Mouse (Mus musculus): ENCODE measurements around the gene Gucy2d. TPM values are rescaled to one million over a fixed set of nuclear protein-coding genes. Genes with fewer than 3 reads are reported as not detected.
A peak's percentile ranks its signal among the peaks of the same experiment; 100 is the strongest.

The Gucy2d gene
- polyA plus RNA-seq, 1 experiment from 2014 or later, result not detected

DNA sequence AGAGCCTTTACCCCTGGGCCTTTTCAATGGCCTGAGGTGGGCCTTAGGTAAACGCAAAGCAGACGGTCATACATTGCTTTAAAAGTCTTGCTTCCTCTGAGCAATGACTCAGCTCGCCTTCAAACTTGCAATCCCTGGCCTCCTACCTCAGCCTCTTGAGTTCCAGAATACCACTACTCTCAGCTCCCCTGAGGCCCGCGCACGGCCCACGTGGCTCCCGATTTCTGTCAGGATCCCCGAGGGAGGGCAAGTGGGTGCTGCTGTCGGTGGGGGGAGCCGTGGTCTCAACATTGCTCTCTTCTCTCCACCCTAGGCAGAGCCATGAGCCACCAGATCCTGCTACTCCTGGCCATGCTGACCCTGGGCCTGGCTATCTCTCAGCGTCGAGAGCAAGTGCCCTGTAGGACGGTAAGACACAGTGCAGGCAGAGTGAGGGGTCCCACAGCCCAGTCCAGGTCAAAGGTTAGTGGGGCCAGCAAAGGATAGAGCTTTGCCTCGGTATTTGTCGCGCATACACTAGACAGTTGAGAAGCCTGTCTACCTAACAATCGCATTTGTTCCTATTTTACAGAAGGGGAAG is 53.8 kb downstream of the Gucy2d start:
- Histone ChIP-seq H3K9ac (replicated peaks; ENCODE audit: low read length) (no peak overlapping the region), H3K4me3 (ENCODE audit: low read length) (no peak overlapping the region), H3K9me3 (ENCODE audit: low read length) (no peaks in the 10 kb centered on the region), H3K27me3 (ENCODE audit: insufficient read depth, low read length) (no peaks in the 10 kb centered on the region), H3K36me3 (ENCODE audit: insufficient read depth, low read length) (no peaks in the 10 kb centered on the region), H3K4me2 (replicated peaks; ENCODE audit: low read depth, low read length) (no peak overlapping the region), H3K4me1 (ENCODE audit: insufficient read depth, low read length) (peaks cover 25% of the 10 kb centered on the region), H3K27ac (ENCODE audit: low read length) (no peak overlapping the region)
- ATAC-seq (ENCODE audit: low FRiP score, low TSS enrichment), result no peak
- WGBS, result 64% methylated on average over 18 of the region's 18 CpGs

DNA sequence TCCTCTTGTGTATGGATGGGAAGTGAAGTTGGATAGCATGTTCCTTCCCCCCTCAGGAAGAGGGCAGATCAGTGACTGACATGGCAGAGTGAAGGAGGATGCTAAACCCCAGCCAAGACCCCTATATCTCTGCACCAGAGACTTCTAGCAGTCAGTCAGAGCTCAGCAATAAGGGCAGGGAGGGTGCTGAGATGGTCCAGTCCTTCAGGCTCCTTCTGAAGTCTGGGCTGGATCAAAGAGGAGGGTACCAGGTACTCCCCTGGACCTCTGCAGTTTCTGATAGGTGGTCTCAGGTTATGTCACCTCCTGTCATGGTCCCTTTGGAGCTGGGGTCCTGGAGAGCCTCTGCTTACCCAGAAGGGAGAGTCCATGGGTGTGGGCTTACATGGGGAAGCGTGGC is 55.4 kb downstream of the Gucy2d start:
- peaks cover 20% of the 10 kb centered on the region for H3K4me1 ChIP-seq (ENCODE audit: insufficient read depth, low read length)
- 0 out of 2 replicates have a peak, but pooled peaks cover under 1% of the 10 kb centered on the region for H3K36me3 ChIP-seq (ENCODE audit: insufficient read depth, low read length)
- no peaks in the 10 kb centered on the region for H3K9me3 ChIP-seq (ENCODE audit: low read length)
- 78% methylated on average over 1 of the region's 1 CpGs for WGBS
- no peak overlapping the region for H3K9ac ChIP-seq (replicated peaks; ENCODE audit: low read length)
- H3K4me3 ChIP-seq (ENCODE audit: low read length), result no peak overlapping the region
- H3K4me2 ChIP-seq (replicated peaks; ENCODE audit: low read depth, low read length), result no peak overlapping the region
- ATAC-seq (ENCODE audit: low FRiP score, low TSS enrichment), result no peak
- H3K27ac ChIP-seq (ENCODE audit: low read length), result no peak overlapping the region
- H3K27me3 ChIP-seq (ENCODE audit: insufficient read depth, low read length), result no peaks in the 10 kb centered on the region

DNA sequence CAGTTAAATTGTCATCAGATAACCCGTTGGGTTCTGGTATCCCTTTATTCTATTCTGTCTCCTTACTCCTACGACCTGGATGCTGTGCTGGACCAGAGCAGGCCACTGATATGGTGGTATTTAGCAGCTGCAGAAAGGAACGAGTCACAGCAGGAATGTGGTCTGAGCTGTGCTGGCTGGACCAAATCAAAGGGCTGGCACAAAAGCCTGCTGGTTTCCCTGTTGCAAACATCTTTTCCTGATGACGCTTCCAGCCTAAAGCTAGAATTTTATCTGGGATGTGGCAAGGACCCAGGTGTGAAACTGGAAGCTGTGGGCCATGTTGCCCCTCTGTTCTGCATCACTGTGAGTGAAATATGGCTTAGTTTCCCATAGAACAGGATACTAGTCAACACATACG is 57.2 kb downstream of the Gucy2d start:
- 73% methylated on average over 5 of the region's 5 CpGs for WGBS
- H3K36me3 ChIP-seq (ENCODE audit: insufficient read depth, low read length), result 0 out of 2 replicates have a peak, but pooled peaks cover 9% of the 10 kb centered on the region
- H3K27ac ChIP-seq (ENCODE audit: low read length), result no peak overlapping the region

DNA sequence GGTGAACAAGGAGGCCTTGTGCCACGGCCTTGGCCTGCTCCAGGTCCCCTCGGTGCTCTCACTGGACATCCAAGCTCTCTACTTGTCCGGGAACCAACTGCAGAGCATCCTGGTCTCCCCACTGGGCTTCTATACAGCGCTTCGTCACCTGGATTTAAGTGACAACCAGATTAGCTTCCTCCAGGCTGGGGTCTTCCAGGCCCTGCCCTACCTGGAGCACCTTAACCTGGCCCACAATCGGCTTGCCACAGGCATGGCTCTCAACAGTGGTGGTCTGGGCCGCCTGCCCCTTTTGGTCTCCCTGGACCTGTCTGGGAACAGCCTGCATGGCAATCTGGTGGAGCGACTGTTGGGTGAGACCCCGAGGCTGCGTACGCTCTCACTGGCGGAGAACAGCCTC is 57.9 kb downstream of the Gucy2d start:
- no peak overlapping the region for H3K27ac ChIP-seq (ENCODE audit: low read length)
- no peaks in the 10 kb centered on the region for H3K27me3 ChIP-seq (ENCODE audit: insufficient read depth, low read length)
- peaks cover 33% of the 10 kb centered on the region for H3K4me1 ChIP-seq (ENCODE audit: insufficient read depth, low read length)
- 0 out of 2 replicates have a peak, but pooled peaks cover 9% of the 10 kb centered on the region for H3K36me3 ChIP-seq (ENCODE audit: insufficient read depth, low read length)
- H3K4me3 ChIP-seq (ENCODE audit: low read length), result no peak overlapping the region
- no peak for ATAC-seq (ENCODE audit: low FRiP score, low TSS enrichment)
- no peaks in the 10 kb centered on the region for H3K9me3 ChIP-seq (ENCODE audit: low read length)
- H3K9ac ChIP-seq (replicated peaks; ENCODE audit: low read length), result no peak overlapping the region
- 93% methylated on average over 12 of the region's 12 CpGs for WGBS
- no peak overlapping the region for H3K4me2 ChIP-seq (replicated peaks; ENCODE audit: low read depth, low read length)

More for the DNA sequence above, 57.2 kb downstream of the Gucy2d start:
- Histone ChIP-seq H3K4me2 (replicated peaks; ENCODE audit: low read depth, low read length) (no peak overlapping the region), H3K9me3 (ENCODE audit: low read length) (no peaks in the 10 kb centered on the region), H3K4me1 (ENCODE audit: insufficient read depth, low read length) (peaks cover 29% of the 10 kb centered on the region), H3K4me3 (ENCODE audit: low read length) (no peak overlapping the region), H3K9ac (replicated peaks; ENCODE audit: low read length) (no peak overlapping the region), H3K27me3 (ENCODE audit: insufficient read depth, low read length) (no peaks in the 10 kb centered on the region)
- no peak for ATAC-seq (ENCODE audit: low FRiP score, low TSS enrichment)

DNA sequence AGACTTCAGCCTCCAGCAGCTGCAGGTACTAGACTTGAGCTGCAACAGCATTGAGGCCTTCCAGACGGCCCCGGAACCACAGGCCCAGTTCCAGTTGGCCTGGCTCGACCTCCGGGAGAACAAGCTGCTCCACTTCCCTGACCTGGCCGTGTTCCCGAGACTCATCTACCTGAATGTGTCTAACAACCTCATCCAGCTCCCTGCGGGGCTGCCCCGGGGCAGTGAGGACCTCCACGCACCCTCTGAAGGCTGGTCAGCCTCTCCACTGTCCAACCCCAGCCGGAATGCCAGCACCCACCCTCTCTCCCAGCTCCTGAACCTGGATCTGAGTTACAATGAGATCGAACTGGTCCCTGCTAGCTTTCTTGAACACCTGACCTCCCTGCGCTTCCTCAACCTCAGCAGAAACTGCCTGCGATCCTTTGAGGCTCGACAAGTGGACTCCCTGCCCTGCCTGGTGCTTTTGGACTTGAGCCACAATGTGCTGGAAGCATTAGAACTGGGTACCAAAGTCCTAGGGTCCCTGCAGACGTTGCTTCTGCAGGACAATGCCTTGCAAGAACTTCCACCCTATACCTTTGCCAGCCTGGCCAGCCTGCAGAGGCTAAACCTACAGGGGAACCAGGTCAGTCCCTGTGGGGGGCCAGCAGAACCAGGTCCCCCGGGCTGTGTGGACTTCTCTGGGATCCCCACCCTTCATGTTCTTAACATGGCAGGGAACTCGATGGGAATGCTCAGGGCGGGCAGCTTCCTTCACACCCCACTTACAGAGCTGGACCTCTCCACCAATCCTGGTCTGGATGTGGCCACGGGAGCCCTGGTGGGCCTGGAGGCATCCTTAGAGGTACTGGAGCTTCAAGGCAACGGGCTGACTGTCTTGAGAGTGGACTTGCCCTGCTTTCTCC is 58.7 kb downstream of the Gucy2d start:
- Histone ChIP-seq H3K36me3 (ENCODE audit: insufficient read depth, low read length) (0 out of 2 replicates have a peak, but pooled peaks cover 9% of the 10 kb centered on the region), H3K4me2 (replicated peaks; ENCODE audit: low read depth, low read length) (no peak overlapping the region), H3K27me3 (ENCODE audit: insufficient read depth, low read length) (no peaks in the 10 kb centered on the region), H3K27ac (ENCODE audit: low read length) (no peak overlapping the region), H3K4me1 (ENCODE audit: insufficient read depth, low read length) (peaks cover 32% of the 10 kb centered on the region), H3K4me3 (ENCODE audit: low read length) (no peak overlapping the region), H3K9ac (replicated peaks; ENCODE audit: low read length) (no peak overlapping the region), H3K9me3 (ENCODE audit: low read length) (no peaks in the 10 kb centered on the region)
- WGBS, result 84% methylated on average over 20 of the region's 20 CpGs
- ATAC-seq (ENCODE audit: low FRiP score, low TSS enrichment), result no peak

DNA sequence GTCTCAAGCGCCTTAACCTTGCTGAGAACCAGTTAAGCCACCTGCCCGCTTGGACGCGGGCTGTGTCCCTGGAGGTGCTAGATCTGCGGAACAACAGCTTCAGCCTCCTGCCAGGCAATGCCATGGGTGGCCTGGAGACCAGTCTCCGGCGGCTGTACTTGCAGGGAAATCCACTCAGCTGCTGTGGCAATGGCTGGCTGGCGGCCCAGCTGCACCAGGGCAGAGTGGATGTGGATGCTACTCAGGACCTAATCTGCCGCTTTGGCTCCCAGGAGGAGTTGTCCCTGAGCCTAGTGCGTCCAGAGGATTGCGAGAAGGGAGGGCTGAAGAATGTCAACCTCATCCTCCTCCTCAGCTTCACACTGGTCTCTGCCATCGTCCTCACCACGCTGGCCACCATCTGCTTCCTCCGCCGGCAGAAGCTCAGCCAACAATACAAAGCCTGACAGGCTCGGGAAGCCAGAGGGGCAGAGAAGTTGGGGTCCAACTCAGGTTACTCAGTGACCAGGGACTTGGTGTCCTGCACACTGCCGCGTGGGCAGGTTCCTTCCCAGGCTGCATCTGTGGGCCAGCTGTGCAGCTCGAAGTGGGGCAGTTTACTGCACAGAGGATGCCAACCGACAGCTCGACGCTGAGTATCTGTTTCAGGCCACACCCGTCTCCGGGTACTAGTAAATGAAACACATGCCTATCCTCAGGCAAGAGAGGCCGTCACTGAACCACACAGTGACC is 59.5 kb downstream of the Gucy2d start:
- H3K27me3 ChIP-seq (ENCODE audit: insufficient read depth, low read length), result no peaks in the 10 kb centered on the region
- no peak overlapping the region for H3K27ac ChIP-seq (ENCODE audit: low read length)
- no peak overlapping the region for H3K9ac ChIP-seq (replicated peaks; ENCODE audit: low read length)
- peaks cover 31% of the 10 kb centered on the region for H3K4me1 ChIP-seq (ENCODE audit: insufficient read depth, low read length)
- WGBS, result 69% methylated on average over 25 of the region's 25 CpGs
- ATAC-seq (ENCODE audit: low FRiP score, low TSS enrichment), result no peak
- H3K4me3 ChIP-seq (ENCODE audit: low read length), result no peak overlapping the region
- H3K4me2 ChIP-seq (replicated peaks; ENCODE audit: low read depth, low read length), result no peak overlapping the region
- H3K36me3 ChIP-seq (ENCODE audit: insufficient read depth, low read length), result 0 out of 2 replicates have a peak, but pooled peaks cover 9% of the 10 kb centered on the region
- H3K9me3 ChIP-seq (ENCODE audit: low read length), result no peaks in the 10 kb centered on the region

DNA sequence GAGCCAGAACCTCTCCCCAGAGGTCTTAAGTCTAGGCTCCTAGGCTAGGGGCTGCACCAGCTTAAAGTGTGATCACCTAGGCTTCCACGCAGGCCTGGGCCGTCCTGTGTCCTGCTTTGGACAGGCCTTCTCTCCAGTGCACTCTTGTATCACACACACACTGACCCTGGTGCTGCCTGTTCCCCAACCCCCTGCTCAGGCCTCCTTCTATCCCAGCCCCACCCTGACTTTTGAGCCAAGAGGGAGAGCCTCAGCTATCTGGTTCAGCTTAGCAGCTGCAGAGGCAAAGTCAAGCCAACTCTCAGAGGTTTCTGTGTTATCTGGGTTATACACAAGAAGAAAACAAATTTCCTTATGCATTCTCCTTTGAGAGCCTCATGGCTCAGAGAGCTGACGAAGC is 60.3 kb downstream of the Gucy2d start:
- H3K4me3 ChIP-seq (ENCODE audit: low read length), result no peak overlapping the region
- no peak for ATAC-seq (ENCODE audit: low FRiP score, low TSS enrichment)
- no peaks in the 10 kb centered on the region for H3K9me3 ChIP-seq (ENCODE audit: low read length)
- no peak overlapping the region for H3K4me2 ChIP-seq (replicated peaks; ENCODE audit: low read depth, low read length)
- 80% methylated on average over 3 of the region's 3 CpGs for WGBS
- H3K36me3 ChIP-seq (ENCODE audit: insufficient read depth, low read length), result 0 out of 2 replicates have a peak, but pooled peaks cover 9% of the 10 kb centered on the region
- peaks cover 35% of the 10 kb centered on the region for H3K4me1 ChIP-seq (ENCODE audit: insufficient read depth, low read length)
- no peaks in the 10 kb centered on the region for H3K27me3 ChIP-seq (ENCODE audit: insufficient read depth, low read length)
- H3K27ac ChIP-seq (ENCODE audit: low read length), result no peak overlapping the region
- no peak overlapping the region for H3K9ac ChIP-seq (replicated peaks; ENCODE audit: low read length)

DNA sequence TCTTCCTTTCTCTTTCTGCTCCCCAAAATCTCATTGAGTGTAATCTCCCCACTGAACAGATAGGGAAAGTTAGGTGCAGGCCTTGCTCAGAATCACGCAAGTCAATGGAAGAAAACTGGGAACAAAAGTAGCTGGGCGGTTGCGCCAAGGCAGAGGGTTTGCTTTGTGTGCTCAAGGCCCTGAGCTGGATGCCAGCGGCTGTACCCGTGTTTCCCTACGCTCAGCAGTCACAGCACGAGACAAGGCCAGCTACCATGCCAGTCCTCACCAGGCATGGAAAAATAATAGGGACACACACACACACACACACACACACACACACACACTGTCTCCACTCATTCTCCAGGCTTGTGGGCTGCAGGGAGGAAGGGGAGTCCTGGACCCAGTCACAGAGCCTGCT is 60.9 kb downstream of the Gucy2d start:
- Histone ChIP-seq H3K4me1 (ENCODE audit: insufficient read depth, low read length) (peaks cover 40% of the 10 kb centered on the region), H3K36me3 (ENCODE audit: insufficient read depth, low read length) (0 out of 2 replicates have a peak, but pooled peaks cover 9% of the 10 kb centered on the region), H3K27me3 (ENCODE audit: insufficient read depth, low read length) (no peaks in the 10 kb centered on the region), H3K9ac (replicated peaks; ENCODE audit: low read length) (no peak overlapping the region), H3K9me3 (ENCODE audit: low read length) (no peaks in the 10 kb centered on the region), H3K27ac (ENCODE audit: low read length) (no peak overlapping the region), H3K4me3 (ENCODE audit: low read length) (no peak overlapping the region), H3K4me2 (replicated peaks; ENCODE audit: low read depth, low read length) (no peak overlapping the region)
- WGBS, result 92% methylated on average over 7 of the region's 7 CpGs
- ATAC-seq (ENCODE audit: low FRiP score, low TSS enrichment), result no peak

DNA sequence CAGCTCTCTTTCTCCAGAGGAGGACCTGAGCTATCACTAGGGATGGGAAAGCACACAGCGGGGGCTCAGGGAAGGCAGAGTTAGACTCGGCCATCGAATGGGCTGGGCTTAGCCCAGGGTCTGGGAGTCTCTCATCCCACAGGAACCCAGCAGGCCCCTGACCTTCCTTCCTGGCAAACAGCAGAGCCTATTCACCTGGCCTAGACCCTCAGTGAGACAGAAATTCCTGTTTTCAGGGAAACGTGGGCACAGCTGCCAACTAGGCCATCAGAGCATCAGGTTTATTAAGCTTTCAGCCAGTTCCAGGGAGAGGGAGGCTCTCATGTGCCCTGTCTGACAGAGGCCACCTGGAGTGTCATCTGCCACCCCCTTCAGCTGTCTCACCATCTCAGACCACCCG is 62.7 kb downstream of the Gucy2d start:
- Histone ChIP-seq H3K4me2 (replicated peaks; ENCODE audit: low read depth, low read length) (no peak overlapping the region), H3K36me3 (ENCODE audit: insufficient read depth, low read length) (0 out of 2 replicates have a peak, but pooled peaks cover 9% of the 10 kb centered on the region), H3K27ac (ENCODE audit: low read length) (peak overlapping the region; percentile 88), H3K4me3 (ENCODE audit: low read length) (no peak overlapping the region), H3K9ac (replicated peaks; ENCODE audit: low read length) (no peak overlapping the region; the same call in none of the 2 replicates), H3K4me1 (ENCODE audit: insufficient read depth, low read length) (peaks cover 41% of the 10 kb centered on the region), H3K9me3 (ENCODE audit: low read length) (no peaks in the 10 kb centered on the region), H3K27me3 (ENCODE audit: insufficient read depth, low read length) (no peaks in the 10 kb centered on the region)
- WGBS, result 24% methylated on average over 5 of the region's 5 CpGs
- no peak for ATAC-seq (ENCODE audit: low FRiP score, low TSS enrichment)

All from kidney, embryonic 16.5 days (tissue).